Mouse (Mus musculus) right cerebral cortex, postnatal 4 days (tissue): ENCODE measurements around the gene Cxcl1.
"Not testable (repeated sequence)": the region's sequence is repeated elsewhere in the genome, so short reads cannot be mapped to it uniquely, and the experiment has no call there.

Source experiments
- DNase-seq: peaks from one replicate; pipeline ENCODE4 v3.0.0-alpha.2; 2022

Gene Cxcl1

GRCm38 (mm10) chr5:90890519-90891463 lies at the start of gene Cxcl1:
TSS of gene Cxcl1 (plus strand) at chr5:90891241.
- peak; percentile 58 for DNase-seq

GRCm38 (mm10) chr5:90843891-90844290 lies 47.1 kb upstream of the Cxcl1 start:
- no peak for DNase-seq

GRCm38 (mm10) chr5:90850096-90850495 lies 40.9 kb upstream of the Cxcl1 start:
- DNase-seq = not testable (repeated sequence)

DNA sequence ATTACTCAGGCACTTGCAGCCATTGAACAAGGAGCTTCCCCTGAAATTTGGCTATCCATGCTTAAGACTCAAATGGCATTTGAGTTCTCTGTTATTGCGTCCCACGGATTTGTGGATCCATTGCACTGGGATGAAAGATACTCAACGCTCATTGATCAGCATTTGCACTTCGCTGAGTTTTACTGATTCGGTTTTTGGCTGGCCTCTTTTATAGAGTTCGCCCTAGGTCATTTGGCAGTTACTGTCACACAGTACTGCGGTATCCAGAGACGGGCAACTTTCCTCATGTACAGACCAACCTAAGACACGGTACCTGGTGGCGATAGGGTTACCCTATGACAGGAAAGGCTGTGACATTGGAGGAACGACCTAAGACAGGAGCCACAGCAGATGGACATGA lies 39.6 kb upstream of the Cxcl1 start:
- not testable (repeated sequence) for DNase-seq

DNA sequence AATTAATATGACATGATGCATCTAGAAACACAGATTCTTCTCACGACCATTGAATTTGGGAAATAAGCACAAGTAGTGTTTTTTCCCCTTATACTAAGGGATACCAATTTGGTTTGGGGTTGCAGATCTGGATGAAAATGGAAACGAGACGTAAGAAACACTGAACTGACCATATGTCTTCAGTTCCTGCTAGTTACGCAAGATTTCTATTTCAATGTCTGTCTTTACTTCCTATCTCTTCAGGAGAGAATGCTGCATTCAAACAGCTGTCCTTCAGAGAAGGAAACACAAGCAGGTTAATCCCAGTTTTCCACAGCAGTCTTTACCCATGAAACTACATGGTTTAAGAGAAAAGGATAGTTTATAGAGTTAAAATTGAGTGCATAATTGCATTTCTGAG lies 37.8 kb upstream of the Cxcl1 start:
- DNase-seq = no peak

DNA sequence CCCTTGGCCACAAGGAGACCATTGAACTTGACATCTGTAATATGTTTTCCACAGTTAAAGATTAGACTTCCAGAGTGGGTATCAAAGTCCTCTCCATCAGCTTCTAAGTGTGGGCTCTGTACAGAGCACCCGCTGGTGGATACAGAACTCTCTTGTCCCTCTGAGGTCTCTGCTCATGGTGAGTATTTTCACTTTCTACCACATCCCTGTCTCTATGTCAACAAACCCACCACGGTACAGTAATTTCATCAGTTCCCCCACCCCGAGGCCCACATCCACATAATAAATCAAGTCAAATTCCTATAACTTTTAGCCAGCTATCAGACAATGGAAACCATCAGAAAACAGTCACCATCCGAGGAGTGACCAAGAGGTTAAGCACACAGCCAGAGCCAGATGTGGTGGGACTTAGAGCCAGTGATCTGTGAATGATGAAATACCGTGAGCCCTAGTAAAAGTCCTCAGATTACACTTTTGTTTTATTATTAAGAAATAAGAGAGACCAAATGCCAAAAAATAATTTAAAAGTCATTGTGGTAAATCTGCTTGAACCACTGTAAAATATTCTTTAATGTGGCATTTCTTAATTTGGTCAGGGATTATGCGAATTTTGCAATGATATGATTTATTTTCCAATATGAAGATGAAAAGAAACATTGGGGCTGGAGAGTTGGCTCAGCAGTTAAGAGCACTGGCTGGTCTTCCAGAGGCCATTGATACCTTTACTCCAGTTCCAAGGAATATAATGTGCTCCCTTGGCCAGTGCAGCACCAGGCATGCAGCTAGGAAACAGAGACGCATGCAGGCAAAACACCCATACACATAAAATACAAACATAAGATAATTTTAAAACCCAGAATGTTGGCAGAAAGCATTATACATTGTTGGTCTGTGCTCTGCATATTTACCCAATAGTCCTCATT lies 35.5 kb upstream of the Cxcl1 start:
- no peak for DNase-seq

GRCm38 (mm10) chr5:90857463-90857862 lies 33.6 kb upstream of the Cxcl1 start:
- no peak for DNase-seq

DNA sequence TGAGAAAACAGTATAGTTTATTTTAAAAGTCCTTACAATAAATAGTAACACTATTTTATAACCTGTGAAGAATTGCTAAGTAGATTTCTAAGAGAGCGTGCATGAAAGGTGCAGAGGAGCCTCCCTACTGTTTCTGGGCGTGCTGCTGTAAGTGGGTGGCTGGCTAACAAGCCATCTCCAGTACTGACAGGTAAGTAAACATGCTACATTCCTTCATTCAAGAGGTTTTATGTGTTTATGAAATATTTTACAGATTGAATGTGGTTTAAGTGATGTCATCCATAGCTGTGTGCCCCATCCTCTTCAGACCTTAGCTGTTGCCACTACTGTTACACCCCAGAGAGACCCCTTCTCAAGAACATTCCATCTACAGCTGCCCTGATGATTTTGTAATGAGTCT lies 32.6 kb upstream of the Cxcl1 start:
- DNase-seq = no peak

GRCm38 (mm10) chr5:90859031-90859430 lies 32.0 kb upstream of the Cxcl1 start:
- DNase-seq = no peak

DNA sequence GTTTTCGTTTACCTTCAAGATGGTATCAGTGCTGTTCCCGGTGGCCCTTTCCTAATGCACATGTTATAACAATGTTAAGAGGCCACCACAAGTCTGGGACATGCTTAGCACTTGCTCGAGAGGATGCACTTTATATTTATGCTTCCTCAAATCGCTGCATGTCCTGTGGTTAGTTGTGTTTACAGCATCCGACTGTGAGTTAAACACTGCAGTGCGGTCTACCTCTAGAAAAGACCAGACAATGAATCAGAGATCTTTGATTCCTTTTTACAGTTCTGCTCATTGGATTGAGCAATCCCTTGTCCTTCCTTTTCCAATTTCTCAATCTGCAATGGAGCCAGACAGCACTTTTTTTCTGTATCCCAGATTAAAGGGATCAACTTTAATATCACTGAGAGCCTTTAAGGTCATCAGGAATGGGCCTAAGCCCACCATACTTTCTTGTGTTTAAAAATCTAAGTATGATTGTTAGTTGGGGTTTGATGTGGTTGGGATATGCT lies 29.1 kb upstream of the Cxcl1 start:
- no peak for DNase-seq

GRCm38 (mm10) chr5:90866770-90867169 lies 24.3 kb upstream of the Cxcl1 start:
- no peak for DNase-seq

DNA sequence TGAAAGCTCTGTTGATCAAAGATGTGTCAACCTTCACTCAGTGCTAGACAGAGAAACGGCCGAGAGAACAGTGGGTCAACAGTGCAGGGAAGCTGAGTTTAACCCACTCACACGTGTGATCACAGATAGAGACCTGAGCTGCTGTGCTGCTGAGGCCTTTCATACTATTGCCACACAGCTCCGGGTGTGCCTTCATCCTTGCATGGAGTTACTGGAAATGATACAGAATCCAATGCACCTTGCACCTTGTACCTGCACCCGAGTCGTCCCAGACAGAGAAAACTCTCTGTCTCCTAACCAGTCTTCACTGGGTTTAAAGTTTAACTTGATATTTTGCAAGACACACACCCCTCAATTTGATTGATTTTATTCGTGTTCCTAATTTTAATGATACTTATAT lies 18.7 kb upstream of the Cxcl1 start:
- DNase-seq = no peak

DNA sequence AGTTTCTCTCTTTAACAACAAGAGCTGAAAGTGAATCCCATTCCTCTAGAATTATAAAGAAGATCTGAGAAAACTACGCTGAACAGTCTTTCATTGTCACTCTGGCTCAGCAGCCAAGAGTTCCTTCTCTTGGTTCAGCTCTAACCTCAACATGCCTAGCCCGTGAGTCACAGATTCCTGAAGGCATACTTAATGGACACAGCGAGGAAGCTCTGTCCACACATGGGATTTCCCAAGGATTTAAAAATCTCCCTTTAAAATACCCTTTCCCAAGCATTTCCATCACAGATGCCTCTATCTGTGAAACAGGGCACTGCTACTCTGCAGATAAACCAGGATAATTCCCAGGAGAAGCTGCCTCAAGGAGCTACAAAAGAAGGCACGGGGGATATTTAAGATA lies 15.0 kb upstream of the Cxcl1 start:
- DNase-seq = no peak

- no peak for DNase-seq
These were observed 14.4 kb upstream of the Cxcl1 start for GRCm38 (mm10) chr5:90876471-90877172.

DNA sequence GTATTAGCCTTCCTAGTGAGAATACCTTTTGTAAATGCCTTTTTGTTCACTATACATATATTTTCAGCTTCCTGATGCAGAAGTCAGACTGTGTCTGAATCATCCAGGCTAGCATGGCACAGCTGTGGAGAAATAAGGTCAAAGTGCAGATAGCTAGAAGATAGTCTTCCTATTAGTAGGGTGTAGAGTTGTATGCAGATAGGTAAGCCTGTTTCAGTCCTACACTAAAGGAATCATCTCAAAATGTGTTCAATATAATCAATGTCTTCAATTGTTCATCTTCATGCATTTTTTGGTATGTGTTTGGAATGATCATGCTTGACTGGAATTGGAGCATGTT lies 13.9 kb upstream of the Cxcl1 start:
- DNase-seq = no peak

GRCm38 (mm10) chr5:90879307-90880014 lies 11.6 kb upstream of the Cxcl1 start:
- DNase-seq = no peak

GRCm38 (mm10) chr5:90880335-90880850 lies 10.6 kb upstream of the Cxcl1 start:
- DNase-seq = no peak

- DNase-seq = no peak
These were observed 10.0 kb upstream of the Cxcl1 start for GRCm38 (mm10) chr5:90881021-90881420.

GRCm38 (mm10) chr5:90881682-90882081 lies 9.4 kb upstream of the Cxcl1 start:
- DNase-seq = no peak

GRCm38 (mm10) chr5:90882146-90882545 lies 8.9 kb upstream of the Cxcl1 start:
- no peak for DNase-seq

DNA sequence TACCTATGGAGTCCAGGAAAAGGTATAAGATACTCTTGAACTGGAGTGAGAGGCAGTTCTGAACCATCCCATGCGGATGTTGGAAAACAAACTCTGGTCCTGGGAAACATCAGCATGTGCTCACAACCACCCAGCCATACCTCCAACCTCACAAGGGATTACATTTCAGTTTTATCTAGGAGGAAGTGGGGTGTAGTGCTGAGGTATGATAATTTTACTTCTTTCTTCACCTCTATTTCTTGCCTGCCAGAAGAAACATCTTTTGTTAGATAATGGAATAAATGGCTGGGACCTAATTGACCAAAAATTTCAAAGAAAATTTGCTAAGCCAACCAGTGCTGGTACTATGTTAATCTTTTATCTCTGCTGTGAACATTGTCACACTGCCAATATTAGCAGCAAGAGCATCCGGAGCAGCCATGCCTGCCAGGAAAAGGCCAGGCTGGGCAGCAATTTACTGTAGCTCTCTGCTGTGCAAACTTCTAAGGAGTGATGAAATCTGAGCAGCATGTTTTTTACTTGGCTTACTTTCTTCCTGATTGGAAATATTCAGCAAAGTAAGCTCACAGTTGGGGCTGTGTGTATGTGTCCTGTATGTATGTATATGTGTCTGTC lies 6.3 kb upstream of the Cxcl1 start:
- no peak for DNase-seq

GRCm38 (mm10) chr5:90888661-90889060 lies 2.4 kb upstream of the Cxcl1 start:
- no peak for DNase-seq
